Mouse (Mus musculus) left cerebral cortex, postnatal 14 days (tissue): Measurements from ENCODE around the gene 1700029H14Rik. TPM values are rescaled to one million over a fixed set of nuclear protein-coding genes. Genes with fewer than 3 reads are reported as not detected.

ENCODE experiments used
- DNase-seq, 2 experiments: peaks; one replicate each; pipeline ENCODE4 v3.0.0; 2021 to 2022; ENCODE audit warnings: low spot score in 2 of 2, mixed read lengths in 1 of 2
- intact Hi-C: fragments of 180-260 bp; cut with DNase I; formaldehyde crosslinking; loops from one replicate; pipeline ENCODE4 v1.15.1; 2025
- long read RNA-seq, 2 experiments: library from polyadenylated mRNA; stranded (forward); transcript quantifications; one replicate each; pipeline ENCODE4 v2.0.0; 2021
- total RNA-seq, 2 experiments: library from RNA; stranded (reverse); gene quantifications; 2 replicates each; pipeline ENCODE4 v1.2.3; 2021

The 1700029H14Rik gene
- not detected for total RNA-seq
- long read RNA-seq, experiment 1 = 0 reads
- long read RNA-seq, experiment 2 = 0 reads

DNA sequence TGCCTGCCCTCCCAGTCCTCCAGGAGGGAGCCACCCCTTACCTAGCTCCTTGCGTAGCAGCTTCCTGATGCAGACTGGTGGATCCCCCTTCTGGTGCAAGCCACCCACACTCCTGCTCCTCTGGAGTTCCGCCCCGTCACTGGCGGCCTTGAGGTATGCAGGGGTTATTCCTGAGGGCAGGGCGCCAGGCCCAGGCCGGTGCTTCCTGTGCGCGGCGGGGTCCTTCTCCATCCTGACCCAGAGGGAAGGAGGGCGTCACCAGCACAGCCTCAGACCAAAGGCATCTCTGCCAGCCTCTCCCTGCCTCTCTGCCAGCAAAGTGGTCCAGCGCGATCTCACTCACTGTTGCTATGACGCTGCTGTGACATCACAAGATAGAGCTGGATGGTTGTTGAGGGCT is at the start of gene 1700029H14Rik:
Gene 1700029H14Rik, minus strand, starts transcription at position 344 of the 400 bp plus-strand sequence.
- no peak for DNase-seq
- intact Hi-C loops = no loop called here

DNA sequence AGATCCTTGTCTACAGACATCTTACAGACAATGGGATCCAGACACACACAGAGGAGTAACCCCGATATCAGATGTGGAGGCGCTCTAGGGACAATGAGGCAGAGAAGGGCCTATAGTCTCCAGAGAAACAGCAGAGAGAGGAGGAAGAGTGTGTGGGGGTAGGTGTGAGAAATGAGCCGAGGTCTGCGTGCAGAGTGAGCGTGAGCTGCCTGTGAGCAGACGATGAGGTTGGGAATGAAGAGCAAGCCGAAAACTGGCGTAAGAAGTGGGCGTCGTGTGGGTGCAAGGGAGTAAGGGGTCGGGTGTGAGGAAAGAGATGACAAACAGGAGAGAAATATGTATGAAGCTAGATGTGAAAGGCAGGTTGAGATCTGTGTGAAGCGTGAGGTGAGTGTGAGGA is 49.4 kb upstream of the 1700029H14Rik start:
- no peak for DNase-seq

DNA sequence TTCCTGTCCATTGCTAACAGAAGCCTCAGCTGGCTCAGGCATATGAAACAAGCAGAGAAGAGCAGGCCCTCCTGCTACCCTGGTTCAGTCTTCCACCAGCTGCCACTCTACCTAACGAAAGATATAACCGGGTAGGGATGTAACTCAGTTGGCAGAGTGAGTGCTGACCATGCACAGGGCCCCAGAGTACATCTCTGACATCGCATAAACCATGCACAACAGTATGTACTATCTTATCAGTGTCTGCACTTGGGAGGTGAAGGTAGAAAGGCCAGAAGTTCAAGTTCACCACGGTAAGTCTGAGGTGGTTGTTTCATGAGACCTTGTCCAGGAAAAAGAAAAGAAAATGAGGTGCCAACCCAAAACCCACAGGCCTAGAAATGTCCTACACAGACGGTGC is 47.7 kb upstream of the 1700029H14Rik start:
- no peak for DNase-seq
- intact Hi-C loops = no loop called here

More for the DNA sequence above, 49.4 kb upstream of the 1700029H14Rik start:
- intact Hi-C loops = no loop called here

DNA sequence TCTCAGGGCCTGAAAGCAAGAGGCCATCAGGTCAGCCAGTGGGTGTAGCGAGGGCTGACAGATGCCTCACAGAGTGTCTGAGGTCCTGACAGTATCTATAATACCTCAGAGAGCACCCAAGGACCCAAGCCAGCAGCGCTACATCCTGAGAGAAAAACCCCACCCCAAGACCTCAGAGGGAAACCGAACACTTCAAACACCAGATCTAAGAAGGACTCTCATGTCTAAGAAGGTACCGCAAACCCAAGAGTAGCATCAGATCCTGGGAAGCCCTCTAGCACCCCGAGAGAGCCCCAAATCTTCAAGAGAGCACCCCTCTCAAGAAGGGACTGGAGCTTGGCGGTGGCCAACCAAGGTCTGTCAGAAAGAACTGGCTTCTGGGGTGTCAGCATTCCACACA is 46.7 kb upstream of the 1700029H14Rik start:
- no peak for DNase-seq
- intact Hi-C loops = no loop called here

- no peak for DNase-seq
- intact Hi-C loops = no loop called here
These were observed 43.7 kb upstream of the 1700029H14Rik start for GRCm38 (mm10) chr8:13605920-13606480.

DNA sequence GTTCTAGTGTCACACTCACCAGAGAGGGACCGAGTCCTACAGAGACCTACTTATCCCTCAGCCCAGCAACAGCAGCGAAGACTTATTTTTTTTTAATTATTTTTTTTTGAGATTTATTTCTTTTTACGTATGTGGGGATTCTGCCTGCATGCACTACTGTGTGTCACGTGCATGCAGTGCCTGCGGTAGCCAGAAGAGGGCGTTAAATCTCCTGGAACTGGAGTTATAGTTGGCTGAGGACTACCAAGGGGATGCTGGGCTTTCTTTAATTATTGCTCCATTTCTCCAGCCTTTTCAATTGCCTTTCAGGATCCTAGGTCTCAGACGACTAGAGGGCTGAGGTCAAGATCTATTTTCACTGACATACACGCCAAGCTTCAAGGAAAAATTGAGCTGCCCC is 40.4 kb upstream of the 1700029H14Rik start:
- intact Hi-C loops = loop anchor here (5.0 kb wide), 1 partner anchor 75 kb away; the partner anchor contains the start of gene Rasa3
- peak; percentile 63 to 67 for DNase-seq

DNA sequence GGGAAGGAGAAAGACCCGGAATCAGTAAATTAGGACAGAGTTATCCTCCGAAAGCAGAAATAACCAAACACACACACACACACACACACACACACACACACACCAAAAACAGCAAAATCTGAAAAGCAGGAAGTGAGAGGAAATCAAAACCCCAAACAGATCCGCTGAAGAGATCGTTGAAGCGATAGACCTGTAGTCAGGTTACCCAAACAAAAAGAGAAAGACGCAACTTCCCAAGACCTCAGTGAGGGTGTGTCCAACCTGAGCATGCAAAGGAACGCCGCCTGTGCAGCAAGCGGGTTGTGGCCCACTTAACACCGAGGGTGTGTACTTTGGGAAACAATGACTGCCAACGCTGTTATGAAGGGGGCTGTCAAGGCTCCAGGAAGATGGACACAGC is 38.9 kb upstream of the 1700029H14Rik start:
- intact Hi-C loops = loop anchor here (5.0 kb wide), 1 partner anchor 76 kb away; the partner anchor contains the start of gene Rasa3
- DNase-seq = no peak

- intact Hi-C loops = loop anchor here (5.0 kb wide), 1 partner anchor 77 kb away; the partner anchor contains the start of gene Rasa3
- no peak for DNase-seq
These were observed 38.5 kb upstream of the 1700029H14Rik start for GRCm38 (mm10) chr8:13600716-13601115.

DNA sequence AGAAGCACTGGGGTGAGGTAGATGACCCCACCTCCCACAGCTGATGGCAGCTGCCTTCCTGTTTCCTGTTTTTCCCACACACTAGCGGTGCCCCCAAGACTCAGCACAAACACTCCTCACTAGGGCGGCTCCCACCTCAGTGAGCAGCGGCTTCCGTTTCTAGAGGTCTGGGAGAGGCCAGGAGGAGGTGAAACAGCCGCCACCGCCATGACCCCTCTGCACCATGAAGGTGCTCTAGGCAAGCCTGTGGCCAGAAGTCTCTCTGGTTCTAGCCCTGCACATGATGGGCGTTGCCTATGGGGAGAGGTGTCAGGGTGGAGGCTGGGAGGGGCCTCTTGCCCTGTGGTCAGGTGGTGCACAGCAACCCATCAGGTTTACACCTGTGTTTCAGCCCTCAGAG is 37.9 kb upstream of the 1700029H14Rik start:
- intact Hi-C loops = loop anchor here (5.0 kb wide), 1 partner anchor 77 kb away; the partner anchor contains the start of gene Rasa3
- DNase-seq = no peak

- intact Hi-C loops = no loop called here
- DNase-seq = no peak
These were observed 35.5 kb upstream of the 1700029H14Rik start for GRCm38 (mm10) chr8:13597777-13598176.

DNA sequence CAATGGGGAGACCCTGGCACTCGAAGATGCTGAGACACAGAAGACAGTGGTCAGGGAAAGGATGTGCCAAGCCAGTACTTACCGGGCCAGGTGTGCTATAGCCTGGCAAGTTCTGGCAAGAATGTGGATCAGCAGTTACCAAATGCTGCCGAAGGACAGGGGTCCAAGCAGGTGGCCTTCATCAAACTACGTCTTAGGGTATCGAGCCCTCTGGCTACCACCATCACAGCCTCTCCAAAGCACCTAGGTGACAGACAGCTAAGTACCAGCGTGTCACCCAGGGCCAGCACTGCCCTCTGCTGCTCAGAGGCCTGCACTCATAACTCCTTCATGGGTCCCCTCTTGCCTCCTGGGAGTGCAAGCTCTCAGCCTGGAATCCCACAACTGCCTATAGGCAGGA is 33.6 kb upstream of the 1700029H14Rik start:
- intact Hi-C loops = no loop called here
- DNase-seq = no peak

DNA sequence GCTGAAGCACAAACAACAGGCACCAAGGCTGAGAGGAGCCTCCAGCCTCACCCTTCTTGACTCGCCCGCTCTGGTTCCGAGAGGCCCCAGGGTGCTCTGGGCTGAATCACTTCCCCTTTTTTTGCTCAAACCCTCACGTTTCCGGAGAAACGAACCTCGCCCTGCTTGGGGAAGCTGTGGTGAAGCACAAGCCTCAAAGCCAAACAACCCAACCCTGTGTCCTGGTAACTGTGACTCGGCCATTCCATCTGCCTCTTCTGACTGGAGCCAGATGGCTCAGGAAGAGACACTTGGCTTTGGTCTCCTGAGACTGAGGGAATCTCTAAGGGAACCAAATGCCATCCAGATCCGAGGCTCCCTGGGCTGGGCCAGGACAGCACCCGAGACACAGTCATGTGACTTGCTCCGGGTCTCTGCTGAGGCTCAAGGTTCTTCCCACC is 32.6 kb upstream of the 1700029H14Rik start:
- peak in 1 of 2 experiments; percentile 36 for DNase-seq
- intact Hi-C loops = no loop called here

- DNase-seq = no peak
- intact Hi-C loops = no loop called here
These were observed 31.1 kb upstream of the 1700029H14Rik start for GRCm38 (mm10) chr8:13593340-13593739.

GRCm38 (mm10) chr8:13591246-13591645 is 29.0 kb upstream of the 1700029H14Rik start:
- DNase-seq = no peak
- intact Hi-C loops = no loop called here

- intact Hi-C loops = no loop called here
- no peak for DNase-seq
These were observed 26.8 kb upstream of the 1700029H14Rik start for GRCm38 (mm10) chr8:13589071-13589470.

DNA sequence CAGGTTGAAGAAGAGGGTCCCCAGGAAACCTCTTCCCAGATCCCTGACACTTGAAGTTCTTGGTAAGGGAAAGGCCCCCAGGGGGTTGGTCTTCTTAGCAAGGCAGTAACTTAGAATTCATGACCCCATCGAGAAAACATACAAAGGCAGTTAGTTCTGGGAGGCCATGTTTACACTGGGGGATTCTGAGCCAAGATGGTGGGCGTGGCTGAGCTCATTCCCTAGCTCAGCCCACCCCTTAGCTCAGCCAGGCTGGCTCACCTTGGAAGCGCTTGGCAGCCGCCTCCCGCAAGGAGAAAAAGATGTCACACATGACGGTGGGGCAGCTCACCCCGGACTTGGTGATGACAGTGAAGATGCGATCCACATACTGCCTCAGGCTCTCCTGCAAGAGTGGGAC is 22.4 kb upstream of the 1700029H14Rik start:
- no peak for DNase-seq
- intact Hi-C loops = no loop called here

- intact Hi-C loops = no loop called here
These were observed 15.6 kb upstream of the 1700029H14Rik start for GRCm38 (mm10) chr8:13577869-13578268.

DNA sequence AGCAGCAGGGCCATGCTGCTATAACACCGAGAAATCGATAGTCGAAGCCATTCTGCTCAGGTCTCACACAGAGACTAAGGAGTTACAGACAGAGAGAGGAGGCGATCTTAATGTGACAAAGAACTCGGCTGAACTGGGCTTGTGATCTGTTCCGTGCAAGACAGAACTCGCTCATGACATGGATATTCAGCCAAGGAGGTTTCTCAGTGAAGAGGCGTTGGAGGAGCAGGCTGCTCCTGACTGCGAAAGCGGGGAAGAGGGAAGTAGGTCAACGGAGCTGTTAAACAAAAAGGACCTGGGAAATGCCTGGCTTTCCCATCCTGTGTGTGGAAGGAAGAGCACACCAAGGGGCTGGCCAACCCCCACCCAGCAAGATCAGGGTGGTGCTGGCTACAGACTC is 9.7 kb upstream of the 1700029H14Rik start:
- intact Hi-C loops = no loop called here
- DNase-seq = peak in 1 of 2 experiments; percentile 59

More at GRCm38 (mm10) chr8:13577869-13578268, 15.6 kb upstream of the 1700029H14Rik start:
- DNase-seq = no peak

DNA sequence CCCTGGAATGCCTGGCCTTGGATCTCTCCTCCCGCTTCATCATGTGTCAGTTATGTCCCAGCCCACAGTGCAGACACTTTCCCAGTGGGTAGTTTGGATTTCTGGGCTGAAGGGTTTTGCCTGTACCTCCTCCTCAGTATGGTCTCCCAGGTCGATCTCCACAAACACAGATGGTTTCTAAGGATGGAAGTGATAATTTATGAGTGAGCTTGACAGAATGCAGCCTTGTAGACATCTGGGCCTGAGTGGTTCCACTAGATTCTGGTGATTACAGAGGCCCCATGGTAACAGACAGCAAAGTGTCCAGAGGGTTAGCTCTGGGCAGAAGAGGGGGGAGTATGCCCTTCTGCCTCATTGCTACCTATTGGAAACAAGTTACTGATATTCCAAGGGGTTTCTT is 4.7 kb downstream of the 1700029H14Rik start:
- DNase-seq = no peak
- intact Hi-C loops = no loop called here

DNA sequence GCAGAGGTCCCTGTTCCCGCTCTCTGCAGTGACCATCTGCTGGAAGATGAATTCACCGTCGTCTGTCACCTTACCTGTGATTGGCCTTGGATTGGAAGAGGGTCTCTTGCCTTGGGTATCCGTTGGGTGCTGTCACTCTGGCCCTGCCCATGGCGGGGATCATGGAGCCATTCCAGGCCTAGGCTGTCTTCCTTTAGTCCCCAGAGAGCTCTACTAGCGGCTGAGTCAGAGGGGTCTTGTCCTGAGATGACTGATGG is 10.8 kb downstream of the 1700029H14Rik start:
- intact Hi-C loops = loop anchor here (1.0 kb wide), 1 partner anchor 202 kb away; no protein-coding TSS in a partner anchor
- DNase-seq = no peak
